Mouse (Mus musculus): ENCODE results near the gene Syn3. TPM values are rescaled to one million over a fixed set of nuclear protein-coding genes. Genes with fewer than 3 reads are reported as not detected.

Syn3 gene
- polyA plus RNA-seq, 1 experiment = 0.75 TPM

GRCm38 (mm10) chr10:86389913-86390312, 108.8 kb downstream of the Syn3 start:
- no peak for TF ChIP-seq CTCF (IDR thresholded peaks at IDR 0.05; ENCODE audit: extremely low read depth, insufficient read length, insufficient replicate concordance, low read depth, low read length)
- TF ChIP-seq POLR2A (IDR thresholded peaks at IDR 0.05; ENCODE audit: low read depth, low read length) = no peak
- no peaks in the 10 kb centered on the region for H3K36me3 ChIP-seq (ENCODE audit: control insufficient read depth, insufficient read depth, low read length)
- 65% methylated on average over 2 of the region's 2 CpGs for WGBS
- no peaks in the 10 kb centered on the region for H3K27me3 ChIP-seq (ENCODE audit: control insufficient read depth, insufficient read depth, low read length)
- H3K27ac ChIP-seq (ENCODE audit: insufficient read depth, low read depth, low read length) = no peak overlapping the region
- no peaks in the 10 kb centered on the region; the same call in 1 of the 2 replicates for H3K4me1 ChIP-seq (ENCODE audit: control insufficient read depth, insufficient read depth, insufficient read length, low read length)
- H3K4me3 ChIP-seq (ENCODE audit: low read depth, low read length) = no peak overlapping the region

- no peaks in the 10 kb centered on the region for H3K27me3 ChIP-seq (ENCODE audit: control insufficient read depth, insufficient read depth, low read length)
- no peak overlapping the region for H3K27ac ChIP-seq (ENCODE audit: insufficient read depth, low read depth, low read length)
- no peaks in the 10 kb centered on the region for H3K36me3 ChIP-seq (ENCODE audit: control insufficient read depth, insufficient read depth, low read length)
- no peaks in the 10 kb centered on the region; the same call in 1 of the 2 replicates for H3K4me1 ChIP-seq (ENCODE audit: control insufficient read depth, insufficient read depth, insufficient read length, low read length)
- TF ChIP-seq CTCF (IDR thresholded peaks at IDR 0.05; ENCODE audit: extremely low read depth, insufficient read length, insufficient replicate concordance, low read depth, low read length) (no peak), POLR2A (IDR thresholded peaks at IDR 0.05; ENCODE audit: low read depth, low read length) (no peak)
- WGBS = 87% methylated on average over 3 of the region's 3 CpGs
- H3K4me3 ChIP-seq (ENCODE audit: low read depth, low read length) = no peak overlapping the region
Measured at GRCm38 (mm10) chr10:86389357-86389756, 109.3 kb downstream of the Syn3 start.

DNA sequence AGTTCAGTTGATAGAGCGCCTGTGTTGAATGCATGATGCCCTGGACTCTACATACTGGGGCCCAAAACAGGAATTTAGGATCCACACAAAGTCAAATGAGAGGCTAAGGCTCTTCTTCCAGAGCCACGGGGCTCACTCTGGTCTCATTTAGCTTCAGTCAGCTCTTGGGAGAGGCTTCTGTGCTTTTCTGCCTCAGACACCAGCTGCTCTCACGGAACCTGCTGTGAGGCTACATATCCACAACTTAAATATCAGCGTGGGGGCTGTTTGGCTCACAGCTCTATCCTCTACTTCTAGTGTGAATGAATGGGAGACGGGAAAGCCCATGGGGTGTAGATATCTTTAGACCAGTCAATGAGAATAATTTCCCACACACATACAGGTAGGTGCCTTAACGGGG, 109.9 kb downstream of the Syn3 start:
- no peak overlapping the region for H3K4me3 ChIP-seq (ENCODE audit: low read depth, low read length)
- 91% methylated on average over 6 of the region's 6 CpGs for WGBS
- H3K27ac ChIP-seq (ENCODE audit: insufficient read depth, low read depth, low read length) = no peak overlapping the region
- H3K27me3 ChIP-seq (ENCODE audit: control insufficient read depth, insufficient read depth, low read length) = no peaks in the 10 kb centered on the region
- no peak for TF ChIP-seq POLR2A (IDR thresholded peaks at IDR 0.05; ENCODE audit: low read depth, low read length)
- TF ChIP-seq CTCF (IDR thresholded peaks at IDR 0.05; ENCODE audit: extremely low read depth, insufficient read length, insufficient replicate concordance, low read depth, low read length) = no peak
- H3K36me3 ChIP-seq (ENCODE audit: control insufficient read depth, insufficient read depth, low read length) = no peaks in the 10 kb centered on the region
- no peaks in the 10 kb centered on the region; the same call in 1 of the 2 replicates for H3K4me1 ChIP-seq (ENCODE audit: control insufficient read depth, insufficient read depth, insufficient read length, low read length)

DNA sequence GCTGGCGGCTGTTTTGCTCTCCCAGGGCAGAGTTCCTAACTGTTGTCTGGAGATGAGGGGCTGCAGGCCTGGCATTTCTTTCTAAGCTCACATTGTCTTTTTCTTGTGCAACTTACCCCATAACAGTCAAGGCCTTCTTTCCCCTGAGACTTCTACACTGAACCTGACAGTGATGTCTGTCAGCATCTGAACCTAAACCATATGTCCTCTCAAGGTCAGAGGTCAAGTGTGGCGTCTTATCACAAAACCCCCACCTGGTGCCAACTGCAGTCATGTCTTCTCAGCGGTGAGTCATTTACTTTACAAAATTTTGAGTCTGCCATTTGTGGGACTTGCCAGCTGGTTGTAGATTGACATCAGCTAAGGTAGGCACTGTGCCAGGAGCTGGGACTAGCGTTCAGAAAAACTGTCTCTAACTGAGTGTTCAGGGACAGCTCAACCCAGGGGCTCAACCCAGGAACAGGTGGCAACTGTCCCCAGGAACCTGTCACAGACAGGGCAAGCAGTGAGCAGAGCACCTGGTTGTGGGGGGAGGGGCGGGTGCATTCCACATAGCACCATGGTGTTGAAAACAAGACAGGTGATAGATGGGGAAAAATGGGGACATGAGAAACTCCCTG, 110.8 kb downstream of the Syn3 start:
- H3K4me1 ChIP-seq (ENCODE audit: control insufficient read depth, insufficient read depth, insufficient read length, low read length) = no peaks in the 10 kb centered on the region; the same call in 1 of the 2 replicates
- H3K27ac ChIP-seq (ENCODE audit: insufficient read depth, low read depth, low read length) = no peak overlapping the region
- WGBS = 38% methylated on average over 5 of the region's 5 CpGs

DNA sequence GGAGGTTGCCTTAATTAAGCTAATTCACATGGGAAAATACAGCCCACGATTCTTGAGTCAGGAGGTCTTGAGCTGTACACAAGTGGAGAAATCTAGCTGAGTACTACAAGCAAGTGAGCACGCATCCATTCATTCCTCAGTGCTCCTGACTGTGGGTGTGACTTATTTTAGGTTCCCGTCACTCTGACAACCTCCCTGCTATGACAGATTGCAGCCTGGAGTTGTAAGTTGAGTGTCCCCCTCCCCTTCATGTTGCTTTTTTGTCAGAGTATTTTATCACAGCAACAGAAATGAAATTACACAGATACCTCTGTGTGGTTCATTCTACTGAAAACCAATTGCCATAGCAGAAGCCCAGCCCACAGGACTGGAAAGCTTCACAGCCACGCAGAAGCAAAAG, 112.5 kb downstream of the Syn3 start:
- no peak for TF ChIP-seq CTCF (IDR thresholded peaks at IDR 0.05; ENCODE audit: extremely low read depth, insufficient read length, insufficient replicate concordance, low read depth, low read length)
- TF ChIP-seq POLR2A (IDR thresholded peaks at IDR 0.05; ENCODE audit: low read depth, low read length) = no peak
- Histone ChIP-seq H3K27ac (ENCODE audit: insufficient read depth, low read depth, low read length) (no peak overlapping the region), H3K4me1 (ENCODE audit: control insufficient read depth, insufficient read depth, insufficient read length, low read length) (no peaks in the 10 kb centered on the region; the same call in 1 of the 2 replicates), H3K4me3 (ENCODE audit: low read depth, low read length) (no peak overlapping the region), H3K27me3 (ENCODE audit: control insufficient read depth, insufficient read depth, low read length) (no peaks in the 10 kb centered on the region), H3K36me3 (ENCODE audit: control insufficient read depth, insufficient read depth, low read length) (no peaks in the 10 kb centered on the region)
- WGBS = 82% methylated on average over 4 of the region's 4 CpGs

More for the DNA sequence above, 110.8 kb downstream of the Syn3 start:
- H3K4me3 ChIP-seq (ENCODE audit: low read depth, low read length) = no peak overlapping the region
- TF ChIP-seq CTCF (IDR thresholded peaks at IDR 0.05; ENCODE audit: extremely low read depth, insufficient read length, insufficient replicate concordance, low read depth, low read length) (no peak), POLR2A (IDR thresholded peaks at IDR 0.05; ENCODE audit: low read depth, low read length) (no peak)
- no peaks in the 10 kb centered on the region for H3K36me3 ChIP-seq (ENCODE audit: control insufficient read depth, insufficient read depth, low read length)
- no peaks in the 10 kb centered on the region for H3K27me3 ChIP-seq (ENCODE audit: control insufficient read depth, insufficient read depth, low read length)

DNA sequence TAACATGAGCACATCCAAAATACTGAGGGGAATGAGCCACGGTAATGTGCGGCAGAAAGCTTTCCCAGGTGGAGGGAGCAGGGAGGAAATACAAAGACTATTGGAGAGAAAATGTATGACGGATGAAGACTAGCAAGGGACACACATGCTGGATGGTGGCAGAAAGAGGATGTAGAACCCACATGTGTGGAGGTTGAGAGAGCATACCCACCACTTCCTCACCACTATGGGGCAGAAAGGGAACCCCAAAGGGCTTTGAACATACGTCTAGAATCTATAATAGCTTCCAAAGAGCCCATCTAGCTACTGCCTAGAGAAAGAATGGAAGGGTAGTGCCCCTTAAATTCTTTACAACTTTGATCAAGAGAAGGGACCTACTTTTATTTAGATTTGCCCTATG, 113.0 kb downstream of the Syn3 start:
- WGBS = 85% methylated on average over 4 of the region's 4 CpGs
- Histone ChIP-seq H3K4me3 (ENCODE audit: low read depth, low read length) (no peak overlapping the region), H3K36me3 (ENCODE audit: control insufficient read depth, insufficient read depth, low read length) (no peaks in the 10 kb centered on the region), H3K27me3 (ENCODE audit: control insufficient read depth, insufficient read depth, low read length) (no peaks in the 10 kb centered on the region), H3K27ac (ENCODE audit: insufficient read depth, low read depth, low read length) (no peak overlapping the region), H3K4me1 (ENCODE audit: control insufficient read depth, insufficient read depth, insufficient read length, low read length) (no peaks in the 10 kb centered on the region; the same call in 1 of the 2 replicates)
- no peak for TF ChIP-seq POLR2A (IDR thresholded peaks at IDR 0.05; ENCODE audit: low read depth, low read length)
- no peak for TF ChIP-seq CTCF (IDR thresholded peaks at IDR 0.05; ENCODE audit: extremely low read depth, insufficient read length, insufficient replicate concordance, low read depth, low read length)

DNA sequence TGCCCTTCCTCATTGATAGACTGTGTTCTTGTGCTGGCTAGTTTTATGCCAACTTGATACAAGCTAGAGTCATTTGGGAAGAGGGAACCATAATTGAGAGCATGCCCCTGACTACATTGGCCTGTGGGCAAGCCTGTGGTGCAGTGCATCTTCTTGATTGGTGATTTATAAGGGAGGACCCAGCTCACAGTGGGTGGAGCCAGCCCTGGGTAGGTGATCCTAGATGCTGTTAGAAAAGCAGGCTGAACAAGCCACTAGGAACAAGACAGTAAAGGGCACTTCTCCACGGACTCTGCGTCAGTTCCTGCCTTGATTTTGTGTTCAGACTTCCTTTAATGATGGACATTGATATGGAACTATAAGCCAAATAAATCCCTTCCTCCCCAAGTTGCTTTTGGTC, 114.0 kb downstream of the Syn3 start:
- Histone ChIP-seq H3K27ac (ENCODE audit: insufficient read depth, low read depth, low read length) (no peak overlapping the region), H3K36me3 (ENCODE audit: control insufficient read depth, insufficient read depth, low read length) (no peaks in the 10 kb centered on the region)

More for the DNA sequence above, 114.0 kb downstream of the Syn3 start:
- H3K4me1 ChIP-seq (ENCODE audit: control insufficient read depth, insufficient read depth, insufficient read length, low read length) = no peaks in the 10 kb centered on the region; the same call in 1 of the 2 replicates
- TF ChIP-seq POLR2A (IDR thresholded peaks at IDR 0.05; ENCODE audit: low read depth, low read length) (no peak), CTCF (IDR thresholded peaks at IDR 0.05; ENCODE audit: extremely low read depth, insufficient read length, insufficient replicate concordance, low read depth, low read length) (no peak)
- WGBS = 67% methylated on average over 2 of the region's 2 CpGs
- no peak overlapping the region for H3K4me3 ChIP-seq (ENCODE audit: low read depth, low read length)
- no peaks in the 10 kb centered on the region for H3K27me3 ChIP-seq (ENCODE audit: control insufficient read depth, insufficient read depth, low read length)

All from small intestine, adult 2 months (tissue).